Mouse (Mus musculus) small intestine, adult 2 months (tissue): ENCODE measurements around the gene Olfr832. TPM values are rescaled to one million over a fixed set of nuclear protein-coding genes. Genes with fewer than 3 reads are reported as not detected.
"Not testable (repeated sequence)": the region's sequence is repeated elsewhere in the genome, so short reads cannot be mapped to it uniquely, and the experiment has no call there.

Experiments
- H3K27ac ChIP-seq: fragments of 200-500 bp; 2 replicates; pipeline ENCODE4 v1.5.1; 2012; ENCODE audit warnings: low read depth, low read length, control low read depth, inconsistent platforms; ENCODE audit not compliant: insufficient read depth
- H3K27me3 ChIP-seq: fragments of 200-500 bp; 2 replicates; pipeline ENCODE4 v1.6.1; 2012; ENCODE audit warnings: mild to moderate bottlenecking, moderate library complexity, low read length, inconsistent platforms; ENCODE audit not compliant: control insufficient read depth, insufficient read depth
- H3K36me3 ChIP-seq: fragments of 200-500 bp; 2 replicates; pipeline ENCODE4 v1.6.1; 2012; ENCODE audit warnings: mild to moderate bottlenecking, low read length, control low read depth, inconsistent platforms; ENCODE audit not compliant: control insufficient read depth, insufficient read depth
- H3K4me1 ChIP-seq: fragments of 200-500 bp; 2 replicates; pipeline ENCODE4 v1.6.1; 2012; ENCODE audit warnings: low read length, inconsistent platforms, mixed read lengths; ENCODE audit not compliant: control insufficient read depth, insufficient read depth, insufficient read length
- H3K4me3 ChIP-seq: fragments of 200-500 bp; 2 replicates; pipeline ENCODE4 v1.5.1; 2012; ENCODE audit warnings: low read depth, mild to moderate bottlenecking, control low read depth, inconsistent platforms, low read length, moderate library complexity
- CTCF ChIP-seq: fragments of 200-500 bp; IDR thresholded peaks from 2 replicates; pipeline ENCODE4 v1.5.1; 2012; ENCODE audit warnings: low read depth, mild to moderate bottlenecking, control low read depth, inconsistent platforms, low read length, moderate library complexity, mixed read lengths; ENCODE audit not compliant: insufficient replicate concordance, insufficient read length; ENCODE audit errors: extremely low read depth
- POLR2A ChIP-seq: fragments of 200-500 bp; IDR thresholded peaks from 2 replicates; pipeline ENCODE4 v1.6.1; 2012; ENCODE audit warnings: low read depth, mild to moderate bottlenecking, control low read depth, inconsistent platforms, low read length, moderate library complexity
- WGBS: fragments of 180-500 bp; shearing (Covaris S2); methylation state at CpG from one replicate; pipeline ENCODE4 v1.1.7; 2018; 5-methylcytosine and 5-hydroxymethylcytosine counted together
- polyA plus RNA-seq: library from polyadenylated mRNA; depleted of rRNA; stranded (reverse); fragments of >200 nt; gene quantifications from 2 replicates; pipeline ENCODE4 v1.2.3, GENCODE M21; 2012; rRNA removed

The Olfr832 gene
- polyA plus RNA-seq = not detected in 2 replicates

GRCm38 (mm10) chr9:18936822-18937221, at the start of gene Olfr832:
Olfr832 (plus strand) TSS chr9:18937122.
- not testable (repeated sequence) for H3K4me3 ChIP-seq, H3K4me1 ChIP-seq, H3K27ac ChIP-seq, H3K27me3 ChIP-seq, H3K36me3 ChIP-seq
- 76% methylated on average over 2 of the region's 2 CpGs for WGBS

DNA sequence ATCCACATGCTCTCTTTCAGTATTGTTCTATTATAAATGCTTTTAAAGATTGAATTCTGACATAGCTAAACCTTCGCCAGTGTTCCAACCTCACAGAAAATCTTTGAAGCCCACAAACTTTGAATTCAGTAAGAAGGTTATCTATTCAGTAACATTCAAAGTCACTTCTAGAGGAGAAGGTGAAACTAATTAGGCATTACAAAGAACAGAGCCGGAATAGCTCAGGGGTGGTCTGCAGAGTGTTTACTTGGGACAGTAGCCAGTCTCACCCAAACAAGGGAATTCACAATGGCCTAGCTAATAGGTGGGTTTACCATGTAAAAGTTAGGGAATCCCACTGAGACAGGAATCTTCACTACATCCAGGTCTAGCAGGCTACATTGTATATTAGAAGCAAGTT, 29.2 kb upstream of the Olfr832 start:
- not testable (repeated sequence) for H3K27ac ChIP-seq, H3K4me1 ChIP-seq, H3K36me3 ChIP-seq, H3K27me3 ChIP-seq, H3K4me3 ChIP-seq
- 79% methylated on average over 2 of the region's 2 CpGs for WGBS

DNA sequence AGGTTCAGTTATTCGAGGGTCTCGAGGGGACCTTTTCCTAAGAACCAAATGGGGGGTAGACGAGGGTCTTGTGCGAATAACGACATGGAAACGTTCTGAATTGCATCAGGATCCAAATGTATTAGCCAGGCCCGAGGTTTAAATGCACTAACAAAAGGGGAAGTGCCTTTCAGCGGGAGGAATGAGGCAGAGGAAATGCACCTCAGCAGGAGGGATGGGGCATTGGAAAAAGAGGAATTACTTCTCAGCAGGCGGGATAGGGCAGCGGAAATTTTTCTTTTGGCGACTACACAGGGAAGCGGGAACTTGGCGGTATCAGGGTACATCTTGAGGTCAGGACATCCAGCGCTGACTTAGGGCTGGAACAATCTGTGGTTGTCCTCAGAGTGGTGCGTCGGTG, 9.0 kb upstream of the Olfr832 start:
- H3K27ac ChIP-seq, H3K4me1 ChIP-seq, H3K36me3 ChIP-seq, H3K4me3 ChIP-seq, H3K27me3 ChIP-seq: not testable (repeated sequence)
- WGBS = 81% methylated on average over 16 of the region's 16 CpGs

GRCm38 (mm10) chr9:18962021-18962420, 25.1 kb downstream of the Olfr832 start:
- no peaks in the 10 kb centered on the region for H3K36me3 ChIP-seq
- no peaks in the 10 kb centered on the region for H3K4me1 ChIP-seq
- no peak overlapping the region for H3K27ac ChIP-seq
- TF ChIP-seq CTCF (no peak), POLR2A (no peak)
- H3K4me3 ChIP-seq = no peak overlapping the region
- H3K27me3 ChIP-seq = no peaks in the 10 kb centered on the region

GRCm38 (mm10) chr9:18987690-18988089, 50.8 kb downstream of the Olfr832 start, which contains the start of gene Olfr834:
Olfr834 (plus strand) TSS chr9:18987990.
- 79% methylated on average over 3 of the region's 3 CpGs for WGBS
- Histone ChIP-seq H3K27me3 (no peaks in the 10 kb centered on the region), H3K27ac (no peak within 1 kb of the TSS), H3K36me3 (no peaks in the 10 kb centered on the region), H3K4me1 (no peaks in the 10 kb centered on the region), H3K4me3 (no peak within 1 kb of the TSS)
- TF ChIP-seq POLR2A (no peak), CTCF (no peak)

Other genes with a start within 250 kb of the Olfr832 start
- not detected in 2 replicates for gene Olfr24, start 173.1 kb upstream of the Olfr832 start, polyA plus RNA-seq
- gene Olfr828, start 117.6 kb upstream of the Olfr832 start, polyA plus RNA-seq = not detected in 2 replicates
- gene Olfr829, start 82.2 kb upstream of the Olfr832 start, polyA plus RNA-seq = not detected in 2 replicates
- not detected in 2 replicates for gene Olfr830, start 62.4 kb upstream of the Olfr832 start, polyA plus RNA-seq
- not detected in 2 replicates for gene Olfr834, start 50.9 kb downstream of the Olfr832 start, polyA plus RNA-seq
- gene Olfr835, start 95.6 kb downstream of the Olfr832 start, polyA plus RNA-seq = not detected in 2 replicates
- gene Olfr836, start 183.3 kb downstream of the Olfr832 start, polyA plus RNA-seq = not detected in 2 replicates
- not detected in 2 replicates for gene Olfr837, start 199.2 kb downstream of the Olfr832 start, polyA plus RNA-seq
- gene Olfr839-ps1, start 240.2 kb downstream of the Olfr832 start, polyA plus RNA-seq = not detected in 2 replicates